Mouse (Mus musculus) frontal cortex, postnatal 25 days (tissue): Measurements from ENCODE around the gene Mcur1.

Experiments
- DNase-seq, 2 experiments: peaks; one replicate each; pipeline ENCODE4 v3.0.0; 2022; ENCODE audit warnings: low spot score in 2 of 2

The Mcur1 gene

GRCm38 (mm10) chr13:43559711-43560457 lies at the start of gene Mcur1:
Gene Mcur1, minus strand, starts transcription at chr13:43560191.
- peak; percentile 60 to 76 for DNase-seq

DNA sequence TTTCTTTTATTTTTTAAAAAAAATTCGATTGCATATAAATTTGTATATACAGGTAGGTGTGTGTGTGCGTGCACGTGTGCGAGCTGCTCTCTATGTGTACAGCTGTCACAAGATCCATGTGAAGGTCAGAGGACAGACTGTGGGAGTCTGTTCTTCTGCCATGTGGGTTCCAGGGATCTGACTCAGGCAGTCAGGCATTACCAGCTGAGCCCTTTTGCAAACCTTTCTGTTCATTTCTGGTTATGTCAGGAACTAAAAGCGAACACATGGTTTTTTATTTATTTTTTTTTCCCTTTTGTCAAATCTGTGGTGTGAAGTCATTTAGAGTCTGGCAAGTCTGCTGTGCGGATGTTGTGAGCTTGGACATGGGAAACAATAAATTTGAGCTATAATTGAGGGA lies 48.9 kb upstream of the Mcur1 start:
- DNase-seq: no peak

DNA sequence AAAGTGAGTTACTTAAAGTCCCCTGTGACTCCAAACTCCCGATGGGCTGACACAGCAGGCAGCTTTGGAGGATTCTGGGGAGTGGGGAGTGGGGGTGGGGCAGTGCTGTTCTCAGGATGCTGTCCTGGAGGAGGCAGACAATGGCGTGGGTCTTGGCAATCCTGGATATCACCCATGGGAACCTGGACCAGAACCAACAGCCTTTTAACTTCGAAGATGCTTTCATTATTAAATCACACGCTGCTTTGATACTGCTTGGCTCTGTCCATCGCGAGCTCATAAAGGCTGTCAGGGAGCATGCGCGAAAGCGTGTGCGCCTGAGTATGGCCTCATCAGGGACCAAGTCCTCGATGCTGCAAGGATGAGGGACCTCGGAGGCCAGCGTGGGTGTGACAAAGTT lies 43.1 kb upstream of the Mcur1 start:
- DNase-seq: no peak

DNA sequence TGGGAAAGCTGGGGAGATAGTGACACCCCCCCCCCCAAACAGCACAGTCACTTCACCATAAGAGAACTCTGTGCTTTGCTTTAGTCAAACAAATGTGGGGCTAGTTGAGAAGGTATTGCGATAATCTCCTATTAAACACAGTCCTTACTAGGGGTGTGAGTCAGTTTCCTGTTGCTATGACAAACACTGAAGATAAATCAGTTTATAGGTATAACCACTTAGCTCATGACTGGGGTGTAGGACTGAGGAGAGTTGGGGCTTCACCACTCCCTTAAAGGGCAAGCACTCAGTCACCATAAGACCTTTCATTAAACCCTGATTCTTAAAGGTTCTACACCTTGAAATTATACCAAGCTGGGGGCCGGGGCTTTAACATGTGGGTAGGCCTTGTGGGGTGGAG lies 42.4 kb upstream of the Mcur1 start:
- no peak for DNase-seq

GRCm38 (mm10) chr13:43600967-43601366 lies 41.0 kb upstream of the Mcur1 start:
- DNase-seq: no peak

GRCm38 (mm10) chr13:43595896-43596295 lies 35.9 kb upstream of the Mcur1 start:
- DNase-seq: no peak

DNA sequence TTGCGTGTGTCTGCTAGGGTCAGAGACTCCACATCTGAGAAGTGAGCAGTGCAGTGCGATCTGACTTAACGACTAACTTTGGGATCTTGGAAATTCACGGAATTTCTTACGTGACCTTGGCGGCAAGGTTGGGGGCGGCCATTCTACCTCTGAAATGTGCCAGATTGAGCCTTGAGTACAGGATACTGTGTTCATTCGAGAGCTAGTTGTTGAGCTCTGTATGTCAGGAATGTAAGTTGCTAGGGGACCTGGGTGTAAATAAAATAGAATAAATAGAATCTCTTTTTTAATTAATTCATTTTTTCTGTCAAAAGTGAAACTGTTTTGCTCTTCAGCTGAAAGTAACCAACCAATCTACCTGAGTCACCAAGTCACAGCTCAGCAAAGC lies 32.7 kb upstream of the Mcur1 start:
- DNase-seq: no peak

DNA sequence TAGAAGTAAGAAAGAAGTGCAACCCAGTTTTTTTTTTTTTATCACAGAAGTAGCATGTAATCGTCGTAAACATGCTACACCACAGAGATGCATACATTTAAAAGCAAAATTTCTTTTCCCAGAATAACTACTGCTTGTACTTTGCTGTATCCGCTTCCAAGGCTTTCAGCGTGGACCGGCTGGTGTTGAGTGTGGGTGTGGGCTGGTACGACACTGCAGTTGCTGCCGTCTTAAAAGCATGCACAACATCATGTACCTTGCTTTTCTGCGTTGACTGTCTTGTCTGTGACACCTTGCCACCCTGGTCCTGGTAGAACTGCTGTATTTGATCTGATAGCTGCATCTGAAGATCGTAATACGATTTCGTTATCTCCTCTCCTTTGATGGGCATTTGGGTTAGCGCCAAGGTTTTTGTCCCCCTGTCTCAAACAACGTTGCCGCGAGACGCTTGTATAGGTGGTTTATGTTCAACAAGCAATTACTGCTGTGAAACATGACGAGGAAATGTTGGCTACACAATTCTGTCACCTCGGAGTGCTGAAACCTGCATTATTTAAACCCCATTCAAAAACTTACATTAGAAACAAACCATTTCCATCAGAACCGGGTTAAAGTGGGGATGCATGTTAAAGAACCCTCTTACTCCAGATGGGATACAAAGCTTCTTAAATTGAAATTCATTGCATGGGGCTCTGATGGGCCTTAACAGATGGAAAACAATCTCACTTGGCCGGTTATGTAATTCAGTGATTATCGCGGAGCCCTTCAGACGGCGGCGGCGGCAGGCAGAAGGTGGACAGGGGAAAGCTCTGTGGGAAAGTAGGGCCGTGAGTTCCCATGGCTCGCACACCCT lies 32.1 kb upstream of the Mcur1 start:
- DNase-seq: no peak

- no peak for DNase-seq
These were observed 28.2 kb upstream of the Mcur1 start for GRCm38 (mm10) chr13:43587844-43588840.

- no peak for DNase-seq
These were observed 27.0 kb upstream of the Mcur1 start for GRCm38 (mm10) chr13:43586966-43587365.

DNA sequence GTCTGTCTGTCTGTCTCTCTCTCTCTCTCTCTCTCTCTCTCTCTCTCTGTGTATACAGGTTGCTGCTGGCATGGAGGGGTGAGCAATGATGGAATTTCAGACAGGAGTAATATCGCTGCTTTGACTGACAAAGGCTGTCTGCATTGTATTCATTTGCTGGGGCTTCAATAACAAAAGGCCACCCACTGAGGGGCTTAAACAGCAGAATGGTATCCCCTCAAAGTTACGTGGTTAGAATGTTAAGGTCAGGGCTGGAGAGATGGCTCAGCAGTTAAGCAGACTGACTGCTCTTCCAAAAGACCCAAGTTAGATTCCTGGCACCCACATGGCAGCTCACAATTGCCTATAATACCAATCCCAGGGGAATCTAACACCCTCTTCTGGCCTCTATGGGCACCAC lies 25.3 kb upstream of the Mcur1 start:
- DNase-seq: no peak

DNA sequence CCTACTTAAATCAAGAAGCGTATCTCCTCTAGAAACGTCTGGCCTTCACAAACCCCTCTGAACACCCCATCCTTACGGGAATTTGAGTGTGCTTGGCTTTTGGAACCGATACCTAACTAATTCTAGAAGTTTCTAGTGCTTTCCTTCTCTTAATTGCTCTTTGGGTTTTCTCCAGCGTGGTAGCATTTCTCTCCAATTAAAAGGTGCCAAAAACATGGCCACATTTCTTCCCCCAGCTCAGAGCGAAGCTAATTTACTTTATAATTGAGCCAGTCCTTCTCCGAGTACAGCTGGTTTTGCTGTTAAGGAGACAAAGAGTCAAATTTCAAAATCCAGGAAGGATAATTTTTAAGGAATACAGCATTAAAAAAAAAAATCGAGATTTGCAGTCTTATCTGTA lies 23.5 kb upstream of the Mcur1 start:
- DNase-seq: no peak

GRCm38 (mm10) chr13:43582961-43583360 lies 23.0 kb upstream of the Mcur1 start:
- no peak for DNase-seq

- DNase-seq: no peak
These were observed 20.7 kb upstream of the Mcur1 start for GRCm38 (mm10) chr13:43580661-43581060.

DNA sequence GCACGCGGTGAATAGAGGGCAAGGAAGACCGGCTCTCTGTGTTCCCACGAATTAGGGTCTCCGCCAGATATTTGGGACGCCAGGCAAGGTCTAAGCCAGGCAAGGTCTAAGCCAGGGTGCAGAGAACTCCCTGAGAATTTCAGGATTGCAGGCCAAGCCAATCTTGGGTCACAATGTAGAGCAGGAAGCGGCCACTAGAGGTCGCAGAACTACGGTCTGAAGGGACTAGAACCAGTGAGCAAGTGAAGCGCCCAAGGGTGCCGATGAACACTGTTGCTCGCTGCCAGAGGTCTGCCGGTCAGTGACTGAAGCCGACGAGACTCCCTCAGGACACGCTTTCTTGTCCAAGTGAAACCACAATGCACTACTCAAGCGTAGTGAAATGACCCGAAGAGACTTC lies 19.7 kb upstream of the Mcur1 start:
- peak; percentile 35 to 36 for DNase-seq

DNA sequence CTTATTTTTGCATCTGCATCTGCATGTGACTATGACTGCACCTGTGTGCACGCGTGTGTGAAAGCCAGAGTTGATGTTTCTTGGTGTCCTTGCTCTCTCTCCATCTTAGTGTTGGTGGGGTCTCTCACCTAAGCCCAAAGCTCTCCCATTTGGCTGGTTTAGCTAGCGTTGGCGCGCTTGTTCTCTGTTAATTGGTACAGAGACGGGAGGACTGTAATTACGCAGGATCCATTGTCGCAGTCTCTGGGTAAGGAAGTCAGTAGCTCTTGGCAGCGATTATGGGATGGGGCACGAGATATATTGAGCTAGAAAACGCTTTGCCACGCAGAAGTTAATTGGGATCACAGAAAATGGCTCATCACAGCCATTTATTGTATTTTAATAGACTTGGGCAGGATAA lies 17.8 kb upstream of the Mcur1 start:
- no peak for DNase-seq

GRCm38 (mm10) chr13:43577254-43577653 lies 17.3 kb upstream of the Mcur1 start:
- DNase-seq: no peak

DNA sequence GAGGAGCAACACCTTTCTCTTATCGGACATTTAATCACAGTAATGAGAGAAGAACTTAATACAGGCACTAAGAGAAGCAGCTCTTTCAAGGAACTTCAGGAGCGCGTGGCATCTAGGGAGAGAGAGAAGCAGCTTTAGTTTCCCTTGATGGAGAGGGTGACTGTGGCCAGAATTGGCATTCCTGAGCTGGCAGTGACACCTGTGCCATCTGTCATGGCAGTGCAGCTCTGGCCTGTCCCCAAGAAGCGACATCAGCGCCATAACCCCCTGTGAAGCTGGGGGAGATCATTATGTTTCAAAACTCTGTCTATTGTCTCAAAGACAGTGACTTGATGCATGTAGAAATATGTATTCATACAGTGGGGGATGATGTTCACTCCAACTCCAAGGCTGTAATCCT lies 15.4 kb upstream of the Mcur1 start:
- DNase-seq: no peak

GRCm38 (mm10) chr13:43573979-43574378 lies 14.0 kb upstream of the Mcur1 start:
- DNase-seq: no peak

- no peak for DNase-seq
These were observed 7.3 kb upstream of the Mcur1 start for GRCm38 (mm10) chr13:43567141-43567891.

DNA sequence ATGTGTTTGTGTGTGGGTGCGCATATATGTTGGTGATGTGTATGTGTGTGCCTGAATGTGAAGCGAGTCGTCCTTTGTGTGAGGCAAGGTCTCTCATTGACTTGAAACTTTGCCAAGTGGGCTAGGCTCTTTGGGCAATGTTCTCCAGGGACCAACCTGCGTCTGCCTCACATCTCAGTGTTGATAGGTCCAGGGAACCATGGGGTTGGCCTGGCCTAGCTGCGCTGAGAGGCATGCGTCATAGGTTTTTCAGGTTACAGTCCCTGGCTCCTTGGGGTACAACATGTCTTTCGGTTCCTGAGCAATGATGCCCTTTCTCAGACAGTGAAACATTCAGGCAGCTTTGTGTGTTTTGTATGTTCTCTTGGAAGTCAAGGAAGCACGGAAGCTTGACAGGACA lies 6.2 kb upstream of the Mcur1 start:
- DNase-seq: no peak
